Mouse (Mus musculus): ENCODE data around the gene Rilpl1. TPM values are rescaled to one million over a fixed set of nuclear protein-coding genes. Genes with fewer than 3 reads are reported as not detected.

The Rilpl1 gene
- polyA plus RNA-seq, 2 experiments, result 0.98 to 1.4 TPM

DNA sequence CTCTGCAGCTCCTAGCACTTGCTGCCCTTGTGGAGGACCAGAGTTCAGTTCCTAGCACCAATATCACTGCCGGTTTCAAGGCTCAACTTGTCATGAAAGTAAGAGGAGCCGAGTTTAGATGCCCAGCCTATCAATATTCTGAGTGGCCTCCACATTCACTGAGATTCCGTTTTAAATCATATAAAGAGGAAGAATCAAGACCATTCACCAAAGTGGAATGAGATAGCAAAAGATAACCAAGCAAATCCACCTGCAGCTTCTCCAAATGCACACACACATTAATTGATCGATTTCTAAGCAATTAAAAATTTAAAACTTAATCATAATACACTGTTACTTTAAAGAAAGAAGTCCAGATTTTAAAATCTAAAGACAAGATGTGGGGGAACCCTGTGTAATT is 49.5 kb downstream of the Rilpl1 start:
- DNase-seq (ENCODE audit: low read depth in 3 of 3, low spot score in 3 of 3), result no peak
- H3K4me1 ChIP-seq (replicated peaks; ENCODE audit: control insufficient read depth in 2 of 2, insufficient read depth in 2 of 2, low read length in 1 of 2), result peaks cover 5 to 14% of the 10 kb centered on the region in 2 experiments
- no peak overlapping the region for H3K9ac ChIP-seq (replicated peaks)
- TF ChIP-seq EP300 (IDR thresholded peaks at IDR 0.05; ENCODE audit: low read depth) (no peak), CTCF (IDR thresholded peaks at IDR 0.05; ENCODE audit: low read depth) (no peak)
- no peaks in the 10 kb centered on the region for H3K9me3 ChIP-seq (ENCODE audit: control insufficient read depth, low read length)
- no peak overlapping the region for H3K27ac ChIP-seq
- H3K4me3 ChIP-seq (ENCODE audit: insufficient read depth in 1 of 2, low read depth in 2 of 2, low read length in 2 of 2), result no peak overlapping the region
- no peaks in the 10 kb centered on the region for H3K27me3 ChIP-seq (ENCODE audit: control insufficient read depth, insufficient read depth, low read length)
- 63% methylated on average over 4 of the region's 4 CpGs for WGBS (ENCODE audit: insufficient replicate concordance)
- H3K36me3 ChIP-seq (replicated peaks; ENCODE audit: control insufficient read depth, insufficient read depth, low read depth), result no peaks in the 10 kb centered on the region
- no peak overlapping the region for H3K4me2 ChIP-seq (ENCODE audit: low read depth)
- no peak for ATAC-seq (ENCODE audit: insufficient read depth)

DNA sequence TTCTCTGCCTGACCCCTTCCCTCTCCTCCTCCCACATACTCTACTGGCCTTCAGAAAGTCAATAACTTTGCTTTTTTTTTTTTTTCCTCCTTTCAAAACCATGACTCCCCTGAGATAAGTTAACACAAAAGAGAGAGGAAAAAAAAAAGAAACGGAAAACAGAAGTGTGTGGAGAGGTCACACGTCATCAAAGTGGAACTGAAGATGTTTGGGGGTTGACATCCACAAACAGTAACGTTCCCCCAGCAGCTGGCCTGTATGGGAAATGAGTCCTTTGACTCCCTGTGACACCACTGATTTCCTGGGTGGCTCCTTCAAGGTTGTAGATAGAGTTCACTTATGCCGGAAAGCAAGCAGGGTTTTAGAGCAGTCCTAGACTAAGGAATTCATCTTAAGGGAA is 51.1 kb downstream of the Rilpl1 start:
- no peak overlapping the region for H3K27ac ChIP-seq
- WGBS (ENCODE audit: insufficient replicate concordance), result 55% methylated on average over 4 of the region's 4 CpGs
- ATAC-seq (ENCODE audit: insufficient read depth), result no peak

DNA sequence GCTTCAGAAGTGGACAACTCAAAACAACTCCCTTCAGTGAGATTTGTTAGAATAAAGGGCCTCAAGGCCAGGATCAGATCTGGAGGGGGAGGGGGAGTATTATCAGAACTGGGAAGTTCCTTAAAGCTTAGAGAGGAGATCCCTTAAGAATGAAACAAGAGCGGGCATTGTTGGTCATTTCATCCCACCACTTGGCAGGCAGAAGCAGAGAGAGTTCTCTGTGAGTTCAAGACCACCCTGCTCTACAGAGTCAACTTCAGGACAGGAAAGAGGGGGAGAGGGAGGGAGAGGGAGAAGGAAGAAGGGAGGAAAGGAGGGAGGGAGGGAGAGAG is 52.4 kb downstream of the Rilpl1 start:
- no peak for ATAC-seq (ENCODE audit: insufficient read depth)
- no peaks in the 10 kb centered on the region for H3K27me3 ChIP-seq (ENCODE audit: control insufficient read depth, insufficient read depth, low read length)
- no peak overlapping the region; the same call in 1 of the 2 replicates for H3K9ac ChIP-seq (replicated peaks)
- no peak overlapping the region for H3K4me3 ChIP-seq (ENCODE audit: insufficient read depth in 1 of 2, low read depth in 2 of 2, low read length in 2 of 2)
- H3K27ac ChIP-seq, result no peak overlapping the region; the same call in 1 of the 2 replicates
- peaks cover 0 to 20% of the 10 kb centered on the region in 2 experiments; a peak in 3 of 4 replicates for H3K4me1 ChIP-seq (replicated peaks; ENCODE audit: control insufficient read depth in 2 of 2, insufficient read depth in 2 of 2, low read length in 1 of 2)
- H3K4me2 ChIP-seq (ENCODE audit: low read depth), result peak overlapping the region; percentile 71
- no peak for DNase-seq (ENCODE audit: low read depth in 3 of 3, low spot score in 3 of 3)
- H3K9me3 ChIP-seq (ENCODE audit: control insufficient read depth, low read length), result no peaks in the 10 kb centered on the region
- no peaks in the 10 kb centered on the region for H3K36me3 ChIP-seq (replicated peaks; ENCODE audit: control insufficient read depth, insufficient read depth, low read depth)
- TF ChIP-seq EP300 (IDR thresholded peaks at IDR 0.05; ENCODE audit: low read depth), result no peak
- no peak for TF ChIP-seq CTCF (IDR thresholded peaks at IDR 0.05; ENCODE audit: low read depth)
- 59% methylated on average over 1 of the region's 1 CpGs for WGBS (ENCODE audit: insufficient replicate concordance)

More for the DNA sequence above, 51.1 kb downstream of the Rilpl1 start:
- H3K4me1 ChIP-seq (replicated peaks; ENCODE audit: control insufficient read depth in 2 of 2, insufficient read depth in 2 of 2, low read length in 1 of 2), result peaks cover 5 to 23% of the 10 kb centered on the region in 2 experiments
- no peaks in the 10 kb centered on the region for H3K36me3 ChIP-seq (replicated peaks; ENCODE audit: control insufficient read depth, insufficient read depth, low read depth)
- no peak for DNase-seq (ENCODE audit: low read depth in 3 of 3, low spot score in 3 of 3)
- no peak overlapping the region for H3K9ac ChIP-seq (replicated peaks)
- H3K9me3 ChIP-seq (ENCODE audit: control insufficient read depth, low read length), result no peaks in the 10 kb centered on the region
- no peaks in the 10 kb centered on the region for H3K27me3 ChIP-seq (ENCODE audit: control insufficient read depth, insufficient read depth, low read length)
- no peak overlapping the region for H3K4me2 ChIP-seq (ENCODE audit: low read depth)
- no peak for TF ChIP-seq CTCF (IDR thresholded peaks at IDR 0.05; ENCODE audit: low read depth)
- TF ChIP-seq EP300 (IDR thresholded peaks at IDR 0.05; ENCODE audit: low read depth), result no peak
- H3K4me3 ChIP-seq (ENCODE audit: insufficient read depth in 1 of 2, low read depth in 2 of 2, low read length in 2 of 2), result no peak overlapping the region

DNA sequence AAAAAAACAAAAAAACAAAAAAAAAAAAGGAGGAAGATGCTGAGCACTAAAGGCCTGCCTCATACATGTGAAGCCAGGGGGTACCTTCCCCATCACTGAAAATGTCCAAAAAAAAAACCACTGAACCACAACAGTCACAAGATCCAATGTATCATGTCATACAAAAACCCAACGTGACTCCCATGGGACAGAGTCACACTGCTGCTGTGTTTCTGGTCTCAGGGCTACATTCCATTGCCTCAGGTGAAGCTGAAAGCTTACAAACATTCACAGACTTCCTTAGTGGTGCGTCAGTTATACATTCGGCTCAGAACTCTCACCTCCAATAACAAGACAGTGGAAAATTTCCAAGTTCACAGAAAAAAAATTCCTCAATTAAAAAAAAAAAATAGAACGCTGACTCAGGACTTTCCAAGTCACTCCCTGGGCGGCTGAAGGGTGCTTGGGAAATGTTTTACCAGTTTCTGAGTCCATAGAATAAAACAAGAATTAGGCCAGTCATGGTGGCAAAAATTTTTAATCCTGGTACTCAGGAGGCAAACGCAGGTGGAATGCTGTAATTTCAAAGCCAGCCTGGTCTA is 60.5 kb downstream of the Rilpl1 start:
- TF ChIP-seq CTCF (IDR thresholded peaks at IDR 0.05; ENCODE audit: low read depth), result no peak
- TF ChIP-seq EP300 (IDR thresholded peaks at IDR 0.05; ENCODE audit: low read depth), result no peak
- ATAC-seq (ENCODE audit: insufficient read depth) (no peak), DNase-seq (ENCODE audit: low read depth in 3 of 3, low spot score in 3 of 3) (no peak)
- H3K36me3 ChIP-seq (replicated peaks; ENCODE audit: control insufficient read depth, insufficient read depth, low read depth), result no peaks in the 10 kb centered on the region; the same call in 1 of the 2 replicates
- no peak overlapping the region for H3K9ac ChIP-seq (replicated peaks)
- no peaks in the 10 kb centered on the region for H3K9me3 ChIP-seq (ENCODE audit: control insufficient read depth, low read length)
- H3K27ac ChIP-seq, result no peak overlapping the region
- 75% methylated on average over 6 of the region's 6 CpGs for whole genome bisulfite sequencing (ENCODE audit: insufficient replicate concordance)
- no peak overlapping the region for H3K4me3 ChIP-seq (ENCODE audit: insufficient read depth in 1 of 2, low read depth in 2 of 2, low read length in 2 of 2)
- H3K4me2 ChIP-seq (ENCODE audit: low read depth), result no peak overlapping the region
- H3K4me1 ChIP-seq (replicated peaks; ENCODE audit: control insufficient read depth in 2 of 2, insufficient read depth in 2 of 2, low read length in 1 of 2), result peaks cover 0 to 6% of the 10 kb centered on the region in 2 experiments; a peak in 2 of 4 replicates
- H3K27me3 ChIP-seq (ENCODE audit: control insufficient read depth, insufficient read depth, low read length), result no peaks in the 10 kb centered on the region

DNA sequence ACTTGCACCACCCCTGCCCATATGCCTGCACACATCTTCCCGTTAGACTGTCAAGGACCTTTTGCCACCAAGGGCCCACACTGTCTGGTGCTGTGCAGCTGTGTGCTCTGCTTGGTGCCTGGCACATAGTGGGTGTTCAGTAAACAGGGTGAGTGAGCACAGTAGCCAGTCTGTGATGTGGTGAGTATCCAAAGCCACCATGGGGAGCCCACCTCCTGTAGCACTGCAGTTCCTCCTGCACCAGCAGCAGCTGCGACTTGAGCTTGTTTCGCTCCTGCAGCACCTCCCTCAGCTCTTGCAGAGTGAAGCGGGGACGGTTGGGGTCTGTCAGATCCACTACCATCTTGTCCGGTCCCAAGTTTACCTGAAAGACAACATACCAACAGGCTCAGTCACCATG is 61.7 kb downstream of the Rilpl1 start:
- Histone ChIP-seq H3K9ac (replicated peaks) (no peak overlapping the region), H3K9me3 (ENCODE audit: control insufficient read depth, low read length) (no peaks in the 10 kb centered on the region), H3K27me3 (ENCODE audit: control insufficient read depth, insufficient read depth, low read length) (no peaks in the 10 kb centered on the region), H3K27ac (no peak overlapping the region), H3K4me1 (replicated peaks; ENCODE audit: control insufficient read depth in 2 of 2, insufficient read depth in 2 of 2, low read length in 1 of 2) (no peaks in the 10 kb centered on the region), H3K4me3 (ENCODE audit: insufficient read depth in 1 of 2, low read depth in 2 of 2, low read length in 2 of 2) (no peak overlapping the region), H3K36me3 (replicated peaks; ENCODE audit: control insufficient read depth, insufficient read depth, low read depth) (no peaks in the 10 kb centered on the region; the same call in 1 of the 2 replicates), H3K4me2 (ENCODE audit: low read depth) (no peak overlapping the region)
- DNase-seq (ENCODE audit: low read depth in 3 of 3, low spot score in 3 of 3), result no peak
- no peak for ATAC-seq (ENCODE audit: insufficient read depth)
- no peak for TF ChIP-seq CTCF (IDR thresholded peaks at IDR 0.05; ENCODE audit: low read depth)
- no peak for TF ChIP-seq EP300 (IDR thresholded peaks at IDR 0.05; ENCODE audit: low read depth)
- 83% methylated on average over 6 of the region's 6 CpGs for WGBS (ENCODE audit: insufficient replicate concordance)

All from liver, embryonic 14.5 days (tissue).